Mouse (Mus musculus): ENCODE data around the gene Cd27. TPM values are rescaled to one million over a fixed set of nuclear protein-coding genes. Genes with fewer than 3 reads are reported as not detected.
A peak's percentile ranks its signal among the peaks of the same experiment; 100 is the strongest.

Gene Cd27
- total RNA-seq, 2 experiments from 2014 or later = 1.0 to 6.3 TPM

DNA sequence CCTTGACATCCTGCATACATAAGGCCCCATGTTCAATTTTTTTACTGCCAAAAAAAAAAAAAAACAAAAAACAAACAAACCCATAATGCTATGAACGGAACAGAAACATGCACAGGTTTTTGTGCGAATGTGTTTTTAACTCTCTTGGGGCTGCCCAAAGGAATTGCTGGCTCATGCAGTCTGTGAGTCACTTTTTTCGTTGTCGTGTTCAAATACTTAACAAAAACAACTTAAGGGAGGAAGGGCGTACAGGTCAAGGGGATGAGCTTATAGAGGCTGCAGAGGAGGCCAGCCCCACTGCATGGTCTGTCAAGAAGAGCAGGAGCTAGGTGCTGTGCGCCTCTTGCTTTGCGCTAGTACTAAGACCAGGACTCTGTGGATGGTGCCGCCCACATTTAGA lies 15.9 kb upstream of the Cd27 start:
- ATAC-seq (replicated peaks; ENCODE audit: low FRiP score, poor library complexity, severe bottlenecking) = no peak

DNA sequence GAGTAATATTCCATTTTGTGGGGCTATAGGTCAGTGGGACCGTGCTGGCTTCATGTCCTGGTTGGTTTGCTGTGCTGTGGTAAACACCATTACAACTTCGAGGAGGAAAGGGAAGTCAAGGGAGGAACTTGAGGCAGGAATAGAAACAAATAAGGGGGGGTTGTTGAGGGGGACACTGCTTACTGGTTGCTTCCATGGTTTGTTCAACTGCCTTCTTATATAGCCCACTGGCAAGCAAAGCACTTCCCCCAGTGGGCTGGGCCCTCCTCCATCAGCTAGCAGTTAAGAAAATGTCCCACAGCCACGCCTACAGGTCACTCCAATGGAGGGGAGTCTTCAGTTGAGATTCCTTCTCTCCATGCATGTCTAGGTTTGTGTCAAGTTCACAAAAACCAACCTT lies 15.5 kb upstream of the Cd27 start:
- no peak for ATAC-seq (replicated peaks; ENCODE audit: low FRiP score, poor library complexity, severe bottlenecking)

DNA sequence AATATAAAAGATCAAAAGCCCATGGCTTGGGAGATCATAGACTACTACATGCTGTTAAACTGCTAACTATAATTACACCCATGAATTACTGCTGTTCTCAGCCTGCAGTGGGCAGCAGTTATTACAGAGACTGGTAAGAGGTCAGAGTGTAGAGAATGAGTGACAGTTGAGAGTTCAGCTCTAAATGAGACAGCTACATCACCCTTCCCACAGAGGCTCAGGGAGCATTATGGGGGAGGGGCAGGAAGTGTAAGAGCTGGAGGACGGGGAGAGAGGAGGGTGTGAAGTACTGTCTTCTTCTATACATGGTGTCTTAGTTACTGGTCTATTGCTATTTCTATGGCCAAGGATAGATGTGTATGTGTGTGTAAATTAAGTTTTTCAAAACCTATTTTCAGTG lies 7.7 kb upstream of the Cd27 start:
- ATAC-seq (replicated peaks; ENCODE audit: low FRiP score, poor library complexity, severe bottlenecking) = no peak

DNA sequence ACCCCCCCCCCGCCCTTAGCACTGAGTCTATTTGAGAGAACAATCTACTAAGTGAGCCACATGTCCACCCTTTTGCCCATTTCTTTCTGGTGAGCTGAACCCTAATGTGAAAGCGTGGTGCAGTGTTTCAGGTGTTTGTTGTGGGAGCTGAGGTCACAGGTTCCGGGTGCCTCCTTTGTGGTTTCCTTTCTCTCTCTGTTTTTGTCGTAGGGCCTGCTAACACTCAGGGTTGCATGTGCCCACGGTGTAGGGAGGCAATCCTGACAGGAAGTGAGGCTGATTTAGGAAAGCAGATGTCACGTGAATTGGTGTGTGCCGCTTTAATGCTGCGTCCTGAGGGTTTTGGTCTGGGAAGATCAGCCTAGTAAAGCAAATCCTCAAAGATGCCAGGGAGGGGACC lies 4.8 kb upstream of the Cd27 start:
- ATAC-seq (replicated peaks; ENCODE audit: low FRiP score, poor library complexity, severe bottlenecking) = no peak

DNA sequence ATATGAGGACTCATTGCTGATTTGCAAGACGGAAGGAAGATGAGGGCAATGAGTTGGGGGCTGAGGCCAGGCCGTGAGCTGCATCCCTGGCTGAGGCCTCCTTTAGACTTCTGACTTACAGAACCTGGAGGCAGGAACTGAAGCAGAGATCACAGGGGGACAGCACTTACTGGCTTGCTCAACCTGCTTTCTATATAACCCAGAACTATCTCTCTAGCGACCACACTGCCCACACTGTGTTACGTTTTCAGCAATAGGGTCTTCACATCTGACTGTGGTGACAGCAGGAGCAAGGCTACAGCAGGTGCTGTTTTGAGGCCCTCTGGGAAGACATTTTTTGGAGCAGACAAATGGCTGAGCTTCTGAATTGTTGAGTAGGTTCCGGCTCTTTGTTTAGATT lies 3.8 kb upstream of the Cd27 start:
- ATAC-seq (replicated peaks; ENCODE audit: low FRiP score, poor library complexity, severe bottlenecking) = no peak

DNA sequence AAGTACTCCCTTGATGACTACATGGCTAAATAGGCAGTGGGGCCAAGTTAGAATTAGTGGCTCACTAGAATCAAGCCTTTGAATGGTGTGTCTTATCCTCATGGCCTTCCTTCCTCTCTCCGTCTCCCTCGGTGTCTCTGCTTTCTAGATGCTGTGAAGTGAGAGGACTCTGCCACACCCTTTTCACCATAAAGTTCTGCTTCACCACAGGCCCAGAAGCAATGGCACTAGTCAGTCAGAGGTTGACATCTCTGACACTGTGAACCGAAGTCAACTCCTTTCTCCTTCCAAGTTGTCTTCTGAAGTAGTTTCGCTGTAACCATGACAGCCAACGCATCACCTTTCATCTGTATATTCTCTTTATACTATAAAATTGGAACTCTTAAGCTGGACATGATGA lies 2.7 kb upstream of the Cd27 start:
- ATAC-seq (replicated peaks; ENCODE audit: low FRiP score, poor library complexity, severe bottlenecking) = no peak

DNA sequence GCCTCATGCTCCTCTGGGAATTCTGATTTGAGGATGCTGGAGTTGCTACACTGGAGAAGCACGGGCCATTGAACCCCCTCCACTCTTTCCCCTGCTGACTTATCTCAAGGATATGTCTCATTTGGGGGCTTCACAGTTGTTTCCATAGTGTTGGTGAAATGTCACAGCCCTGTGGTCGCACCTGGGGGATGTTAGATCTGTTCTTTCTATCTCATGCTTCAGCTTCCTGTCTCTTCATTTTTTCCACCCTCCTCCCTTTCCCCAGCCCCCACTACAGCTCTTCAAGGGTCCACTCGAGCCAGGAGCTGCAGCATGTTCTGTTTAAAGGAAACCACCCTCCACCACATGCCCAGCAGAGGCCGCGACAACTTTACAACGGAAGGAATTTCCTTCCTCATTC lies 1.6 kb upstream of the Cd27 start:
- no peak for ATAC-seq (replicated peaks; ENCODE audit: low FRiP score, poor library complexity, severe bottlenecking)

DNA sequence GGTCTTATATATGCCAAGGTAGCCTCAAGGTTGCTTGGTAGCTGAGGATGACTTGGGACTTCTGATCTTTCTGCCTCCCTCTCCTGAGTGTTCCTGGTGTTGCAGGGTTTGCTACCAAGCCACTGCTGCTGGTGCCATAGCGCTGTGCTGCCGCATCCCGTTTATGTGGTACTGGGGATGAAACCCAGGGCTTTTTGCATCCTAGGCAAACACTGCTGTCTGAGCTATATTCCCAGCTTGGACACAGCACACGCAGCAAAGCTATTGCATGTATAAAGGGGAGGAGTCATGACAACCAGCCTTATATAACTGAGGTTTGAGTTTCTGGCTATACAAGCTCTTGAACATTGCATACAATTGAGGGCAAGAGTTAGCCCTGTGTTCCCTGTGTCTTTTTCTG lies 611 bp upstream of the Cd27 start:
- no peak for ATAC-seq (replicated peaks; ENCODE audit: low FRiP score, poor library complexity, severe bottlenecking)

DNA sequence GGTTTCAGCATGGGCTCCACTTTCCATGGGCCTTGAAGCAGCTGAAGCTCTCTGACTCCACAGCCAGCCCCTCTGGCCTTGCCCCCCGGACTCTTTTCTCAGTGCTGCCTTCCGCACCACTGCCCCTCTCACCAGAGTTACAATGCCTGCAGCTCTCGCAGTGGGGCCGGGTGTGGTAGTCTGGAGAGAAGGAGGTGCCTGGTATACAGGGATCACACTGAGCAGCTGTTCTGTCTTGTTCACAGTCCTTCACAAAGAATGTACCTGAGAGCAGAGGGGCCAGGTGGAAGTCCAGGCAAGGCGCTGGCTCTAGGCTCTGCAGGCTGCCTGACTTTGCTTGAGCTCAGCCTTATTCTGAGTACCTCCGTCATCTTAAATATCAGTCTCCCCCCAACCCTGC lies 469 bp downstream of the Cd27 start:
- no peak for ATAC-seq (replicated peaks; ENCODE audit: low FRiP score, poor library complexity, severe bottlenecking)

DNA sequence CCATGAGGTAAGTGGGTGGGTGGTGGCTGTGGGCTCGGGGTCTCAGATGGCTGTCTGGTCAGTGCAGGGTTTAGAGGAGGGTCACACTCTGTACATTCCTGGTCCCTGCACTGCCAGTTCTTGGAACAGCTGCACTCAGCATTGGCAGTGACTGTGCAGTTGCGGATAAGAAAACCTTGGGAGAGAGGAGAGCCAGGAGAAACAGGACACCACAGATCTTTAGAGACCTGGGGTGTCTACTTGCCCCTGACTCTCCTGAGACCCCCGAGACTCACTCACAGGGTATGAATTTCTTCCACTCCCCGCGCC lies 2.3 kb downstream of the Cd27 start:
- no peak for ATAC-seq (replicated peaks; ENCODE audit: low FRiP score, poor library complexity, severe bottlenecking)

DNA sequence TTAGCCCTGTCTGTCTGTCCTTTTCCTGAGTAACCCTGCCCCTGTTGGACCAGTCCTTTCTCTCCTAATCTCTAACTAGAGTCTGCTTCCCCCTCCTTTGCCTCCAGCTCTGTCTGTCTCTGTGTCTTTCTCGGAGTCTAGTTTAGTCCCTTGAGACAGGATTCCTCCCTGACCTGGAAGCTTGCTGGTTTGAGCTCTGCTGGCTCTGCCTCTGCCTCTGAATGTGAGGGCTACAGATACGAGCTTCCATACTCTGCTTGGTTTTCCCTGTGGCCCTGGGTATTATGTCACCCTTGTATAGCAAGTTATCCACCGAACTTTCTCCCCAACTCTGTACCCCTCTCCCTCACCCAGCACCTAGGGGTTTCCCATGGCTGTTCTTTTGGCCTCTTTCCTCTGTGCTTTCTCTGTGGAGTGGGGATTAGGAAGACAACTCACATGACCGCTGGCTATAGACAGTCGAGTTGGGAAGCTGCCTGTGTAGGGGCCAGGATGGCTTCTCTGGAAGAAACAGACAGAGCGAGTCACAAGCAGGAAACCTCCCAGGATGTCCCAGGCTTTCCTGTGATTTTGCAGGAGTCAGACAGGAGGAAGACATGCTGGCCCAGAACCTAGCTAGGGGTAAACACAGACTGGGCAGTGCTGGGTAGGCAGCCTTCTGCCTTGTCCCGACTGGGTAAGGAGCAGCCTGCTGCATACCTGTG lies 2.8 kb downstream of the Cd27 start:
- no peak for ATAC-seq (replicated peaks; ENCODE audit: low FRiP score, poor library complexity, severe bottlenecking)

DNA sequence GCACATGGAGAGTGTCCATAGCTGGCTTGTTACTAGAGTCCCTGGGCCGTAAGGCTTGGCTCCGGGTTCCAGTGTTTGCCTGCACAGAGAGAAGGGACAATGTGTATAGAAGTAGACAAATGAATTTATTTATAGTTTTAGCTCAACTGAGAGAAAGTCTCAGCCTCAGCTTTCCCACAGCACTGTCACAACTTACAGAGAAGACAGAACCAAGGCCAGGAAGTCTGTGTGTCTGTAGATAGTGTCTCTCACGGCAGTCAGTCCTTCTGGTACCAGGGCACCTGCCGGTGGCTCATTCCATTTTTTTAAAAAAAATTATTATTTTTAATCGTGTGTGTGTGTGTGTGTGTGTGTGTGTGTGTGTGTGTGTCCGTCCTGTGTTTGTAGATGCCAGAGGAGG lies 4.3 kb downstream of the Cd27 start:
- ATAC-seq (replicated peaks; ENCODE audit: low FRiP score, poor library complexity, severe bottlenecking) = no peak

DNA sequence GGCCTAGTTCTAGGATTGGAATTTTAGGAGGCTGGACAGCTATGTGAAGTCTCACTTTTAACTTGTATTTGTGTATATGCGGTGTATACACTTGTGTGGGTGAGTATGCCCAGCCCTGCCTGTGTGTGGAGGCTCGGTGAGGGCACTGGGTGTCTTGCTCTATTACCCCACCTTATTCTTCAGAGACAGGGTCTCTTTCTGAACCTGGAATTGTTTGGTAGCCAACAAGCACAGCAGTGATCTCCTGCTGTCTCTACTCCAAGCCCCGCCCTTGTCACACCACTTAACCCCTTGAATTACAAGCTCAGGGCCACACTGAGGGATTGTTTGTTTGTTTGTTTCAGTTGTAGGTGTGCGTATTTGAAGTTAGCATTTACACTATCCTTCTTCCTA lies 4.8 kb downstream of the Cd27 start:
- ATAC-seq (replicated peaks; ENCODE audit: low FRiP score, poor library complexity, severe bottlenecking) = peak; percentile 39

DNA sequence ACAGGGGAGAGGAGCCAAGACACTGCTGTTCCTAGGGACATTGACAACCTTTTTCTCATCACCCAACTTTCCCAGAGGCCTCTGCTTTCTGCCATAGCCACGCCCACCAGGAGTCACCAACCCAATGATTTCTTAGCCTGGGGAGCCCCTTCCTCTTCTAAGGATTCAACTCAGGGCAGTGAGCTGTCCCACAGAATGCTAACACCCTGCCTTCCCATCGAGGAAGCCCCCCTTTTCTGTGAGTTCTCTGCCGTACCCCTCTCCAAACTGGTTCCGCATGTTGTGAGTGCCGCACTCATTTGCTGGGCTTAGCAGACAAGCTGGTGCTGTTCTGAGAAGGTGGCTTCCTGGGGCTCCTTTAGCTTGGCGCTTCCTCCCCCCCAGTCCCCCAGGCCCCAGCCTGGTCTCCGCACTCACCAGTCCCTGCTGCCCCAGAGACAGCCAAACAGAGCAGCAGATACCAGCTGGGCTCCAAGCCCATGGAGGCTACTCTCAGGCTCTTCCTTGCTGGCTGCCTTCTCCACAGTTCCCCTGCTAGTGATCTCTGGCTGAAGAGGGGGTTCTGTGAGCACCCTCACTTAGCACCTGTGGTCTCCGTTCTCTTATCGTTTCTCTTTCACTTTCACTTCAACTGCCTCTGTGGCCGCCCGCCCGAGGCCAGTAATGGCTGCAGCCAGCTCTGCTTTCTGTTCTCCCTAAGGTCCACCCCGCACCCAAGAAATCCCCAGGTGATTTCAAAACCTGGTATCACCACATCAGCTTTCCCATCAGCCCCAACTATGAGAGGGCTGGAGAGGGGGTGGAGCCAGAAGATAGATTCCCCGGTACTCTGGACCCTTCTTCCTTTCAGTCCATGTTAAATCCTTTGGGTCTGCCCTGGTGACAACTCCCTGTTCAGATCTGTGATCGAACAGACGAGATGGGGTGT lies 5.4 kb downstream of the Cd27 start, which contains the start of gene Tapbpl:
Gene Tapbpl, minus strand, starts transcription at position 744 of the 928 bp plus-strand sequence.
- ATAC-seq (replicated peaks; ENCODE audit: low FRiP score, poor library complexity, severe bottlenecking) = peak; percentile 77

DNA sequence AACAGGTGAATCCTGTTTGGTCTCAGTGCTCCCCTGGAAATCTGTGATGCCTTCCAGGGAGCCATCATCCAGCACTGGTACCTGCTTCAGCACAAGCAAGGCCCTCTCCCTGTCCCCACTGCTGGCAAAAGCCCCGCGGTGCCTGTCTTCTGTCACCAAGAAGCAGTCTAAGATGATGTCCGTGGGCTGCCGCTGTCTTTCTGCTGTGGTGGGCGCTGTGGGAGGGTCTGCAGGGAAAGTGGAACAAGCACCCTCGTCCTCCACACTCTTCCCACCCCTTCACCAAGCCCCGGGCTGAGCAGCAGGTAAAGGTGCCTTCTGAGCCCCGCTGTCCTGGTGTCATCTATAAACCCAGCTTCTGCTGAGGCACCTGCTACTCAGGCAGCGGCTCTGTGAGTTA lies 6.2 kb downstream of the Cd27 start:
- ATAC-seq (replicated peaks; ENCODE audit: low FRiP score, poor library complexity, severe bottlenecking) = no peak

DNA sequence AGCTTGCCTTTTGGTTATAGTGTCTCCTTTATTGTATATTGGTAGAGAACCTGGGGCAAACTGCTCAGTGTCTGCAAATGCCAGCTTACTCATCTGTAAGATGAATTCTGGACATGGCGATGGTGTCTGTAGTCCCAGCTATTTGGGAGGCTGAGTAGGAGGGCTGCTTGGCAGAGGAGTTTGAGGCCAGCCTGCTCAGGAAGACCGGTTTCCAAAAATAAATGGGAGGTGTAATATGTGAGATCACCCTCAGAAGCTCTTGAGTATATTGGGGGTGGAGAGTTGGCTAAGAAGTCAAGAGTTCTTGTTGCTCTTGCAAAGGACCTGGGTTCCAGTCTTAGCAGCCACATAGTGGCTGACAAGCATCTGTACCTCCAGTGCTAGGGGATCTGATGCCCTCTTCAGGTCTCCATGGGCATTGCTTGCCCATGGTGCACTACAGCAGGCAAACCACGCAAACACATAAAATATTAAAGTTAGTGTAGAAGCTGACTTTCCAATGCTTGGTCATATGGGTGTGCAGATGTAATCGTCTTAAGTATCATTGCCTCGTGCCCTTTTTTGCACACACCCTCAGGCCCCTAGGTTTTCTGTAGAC lies 11.2 kb downstream of the Cd27 start:
- no peak for ATAC-seq (replicated peaks; ENCODE audit: low FRiP score, poor library complexity, severe bottlenecking)

DNA sequence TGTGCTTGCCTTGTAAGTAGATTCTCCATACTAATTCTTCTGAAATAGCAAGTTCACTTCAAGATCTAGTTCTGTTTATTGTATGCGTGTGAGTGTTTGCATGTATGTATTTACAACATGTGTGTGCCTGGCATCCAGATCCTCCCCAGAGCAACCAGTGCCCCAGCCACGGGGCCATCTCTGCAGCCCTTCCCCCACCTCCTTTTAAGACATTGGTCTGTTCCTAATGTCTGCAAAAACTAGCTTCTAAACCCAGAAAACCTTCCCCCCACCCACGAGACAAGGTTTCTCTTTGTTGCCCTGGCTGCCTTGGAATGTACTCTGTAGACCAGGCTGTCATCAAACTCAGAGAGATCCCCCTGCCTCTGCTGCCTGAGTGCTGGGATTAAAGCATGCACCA lies 14.2 kb downstream of the Cd27 start:
- ATAC-seq (replicated peaks; ENCODE audit: low FRiP score, poor library complexity, severe bottlenecking) = no peak

DNA sequence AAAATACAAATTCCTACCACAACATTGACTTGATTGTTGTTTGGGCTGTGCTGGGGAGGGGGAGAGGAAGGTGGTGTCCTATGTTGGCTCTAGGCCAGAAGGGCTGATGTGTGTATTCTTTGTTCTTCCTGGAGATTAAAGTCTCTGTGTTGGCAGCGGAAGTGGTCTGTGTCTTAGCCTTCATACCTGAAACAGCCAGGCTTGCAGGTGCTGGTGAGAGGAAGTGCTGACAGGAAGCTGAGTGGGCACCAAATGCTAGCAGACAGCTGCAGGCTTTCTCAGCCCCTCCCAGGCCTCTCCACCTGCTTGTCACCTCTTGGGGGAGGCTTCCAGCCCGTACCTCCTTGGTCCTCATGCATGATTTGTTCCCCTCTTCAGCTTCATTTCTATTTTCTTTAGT lies 14.7 kb downstream of the Cd27 start:
- ATAC-seq (replicated peaks; ENCODE audit: low FRiP score, poor library complexity, severe bottlenecking) = no peak

DNA sequence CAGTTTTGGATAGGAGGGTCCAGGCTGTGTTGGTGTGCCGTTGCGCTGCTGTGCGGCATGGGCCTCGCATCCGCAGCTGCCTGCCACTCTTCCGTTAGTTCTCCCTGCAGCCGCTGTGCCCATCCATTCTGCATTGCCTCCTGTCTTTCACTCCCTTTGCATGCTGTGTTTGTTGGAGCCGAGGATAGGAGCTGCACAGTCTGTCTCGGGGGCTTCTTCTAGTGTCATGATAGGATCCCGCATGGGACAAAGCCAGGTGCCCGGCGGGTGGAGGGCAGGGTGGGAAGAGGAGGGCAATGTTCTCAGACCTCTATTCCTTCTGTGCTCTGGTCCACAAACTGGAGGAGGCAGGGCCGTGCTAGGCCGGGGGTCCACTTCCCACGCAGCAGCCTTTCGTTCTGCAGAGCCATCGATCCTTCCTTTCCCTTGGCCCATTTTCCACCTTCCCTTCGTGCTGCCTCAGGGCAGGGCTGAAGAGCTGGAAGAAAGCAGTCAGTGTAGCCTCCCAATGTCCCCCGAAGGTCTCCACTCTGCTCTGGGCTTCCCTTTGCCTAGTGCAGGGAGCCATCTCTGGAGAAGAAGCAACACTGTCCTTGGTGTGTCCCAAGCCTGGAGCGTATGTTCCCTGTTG lies 15.6 kb downstream of the Cd27 start:
- no peak for ATAC-seq (replicated peaks; ENCODE audit: low FRiP score, poor library complexity, severe bottlenecking)

DNA sequence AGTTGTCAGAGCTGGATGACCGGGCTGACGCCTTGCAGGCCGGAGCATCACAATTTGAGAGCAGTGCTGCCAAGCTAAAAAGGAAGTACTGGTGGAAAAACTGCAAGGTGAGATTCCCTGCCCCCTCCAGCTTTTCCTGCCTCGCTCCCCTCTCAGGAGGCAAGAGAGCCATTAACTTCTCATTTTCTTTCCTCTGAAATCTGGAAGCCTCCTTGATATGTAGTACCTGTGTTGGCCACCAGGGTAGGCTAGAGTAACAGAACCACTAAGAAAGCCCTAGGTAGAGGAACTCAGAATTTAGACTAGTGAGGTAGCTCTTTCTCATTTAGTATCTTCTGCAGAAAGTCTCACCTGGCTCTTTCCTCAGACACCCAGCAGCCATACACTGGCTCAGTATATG lies 17.8 kb downstream of the Cd27 start:
- ATAC-seq (replicated peaks; ENCODE audit: low FRiP score, poor library complexity, severe bottlenecking) = no peak

DNA sequence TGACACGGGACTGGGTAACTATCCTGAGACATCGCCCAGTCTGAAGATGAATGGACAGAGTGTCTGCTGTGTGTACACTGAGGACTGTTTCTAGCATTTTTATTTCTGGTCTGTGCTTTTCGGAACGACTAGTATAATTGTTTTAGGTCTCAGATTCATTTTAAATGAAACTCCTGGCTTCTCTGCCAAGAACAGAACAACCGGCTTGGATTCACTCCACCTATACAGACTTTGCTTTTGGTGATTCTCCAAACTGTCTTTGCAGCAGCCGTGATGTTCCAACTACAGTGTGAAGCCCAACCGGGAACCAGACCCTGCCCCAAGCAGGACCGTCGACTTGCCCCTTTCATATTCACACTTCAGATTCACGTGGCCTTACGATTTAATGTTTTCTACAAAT lies 18.9 kb downstream of the Cd27 start:
- no peak for ATAC-seq (replicated peaks; ENCODE audit: low FRiP score, poor library complexity, severe bottlenecking)

All from erythroblast, adult 5-6 weeks (primary cell).